Comparison of ENCODE assay signal across 10 mouse cellular contexts in the genomic region with DNA sequence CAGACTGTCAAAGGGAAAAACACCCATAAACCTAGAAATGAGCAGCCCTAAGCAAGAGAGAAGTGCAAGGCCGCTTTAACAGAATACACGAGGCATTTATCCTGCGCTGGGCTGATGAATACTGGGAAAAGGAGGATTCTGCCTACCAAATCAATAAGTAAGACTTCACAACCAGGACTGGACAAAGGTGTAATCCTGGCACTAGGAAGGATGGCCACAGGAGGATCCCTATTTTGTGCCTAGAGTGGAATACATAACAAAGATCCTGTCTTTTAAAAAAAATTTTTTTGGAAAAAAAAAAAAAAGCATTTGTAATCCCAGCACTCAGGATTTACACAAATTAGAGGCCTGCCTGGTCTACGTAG. TPM values are rescaled to one million over a fixed set of nuclear protein-coding genes. Genes with fewer than 3 reads are reported as not detected.
DNase-seq lines count a peak whose midpoint lies in the region; ATAC-seq lines count a peak whose summit lies in the region.
"Had no signal": no experiment of that assay in that cellular context is flagged by ENCODE, and none has a peak within 500 bp of the region (broad histone marks: within the 10 kb centered on the region; RNA-seq: fewer than 3 reads in every experiment).

No protein-coding gene starts in this region.

- no peaks in the 10 kb centered on the region for H3K9me3 ChIP-seq in kidney, embryonic 15.5 days (replicated peaks)
- H3K9me3 ChIP-seq in embryonic facial prominence, embryonic 12.5 days = 0 out of 2 replicates have a peak, but pooled peaks cover 3% of the 10 kb centered on the region
- no peaks in the 10 kb centered on the region for H3K9me3 ChIP-seq in hindbrain, embryonic 16.5 days (ENCODE audit: control insufficient read depth, low read length)
- no peaks in the 10 kb centered on the region for H3K9me3 ChIP-seq in midbrain, embryonic 15.5 days

- no peak for DNase-seq in kidney, adult 18-20 months
- DNase-seq in thymus, postnatal 36 days = no peak
- DNase-seq in c-Kit-positive CD71-positive TER-119-positive erythroid progenitor cells, embryonic 14.5 days (ENCODE audit: low spot score) = no peak

- peak overlapping the region; percentile 94 for H3K4me3 ChIP-seq in kidney, embryonic 15.5 days (replicated peaks)
- peak overlapping the region; percentile 75 for H3K4me3 ChIP-seq in embryonic facial prominence, embryonic 12.5 days
- peak overlapping the region; percentile 93 for H3K4me3 ChIP-seq in hindbrain, embryonic 16.5 days (ENCODE audit: low read length)
- H3K4me3 ChIP-seq in midbrain, embryonic 15.5 days = peak overlapping the region; percentile 83

- no peak overlapping the region for H3K9ac ChIP-seq in kidney, embryonic 15.5 days
- peak overlapping the region; percentile 82; the same call in 1 of the 2 replicates for H3K9ac ChIP-seq in embryonic facial prominence, embryonic 12.5 days
- H3K9ac ChIP-seq in hindbrain, embryonic 16.5 days (ENCODE audit: low read depth, low read length) = no peak overlapping the region
- H3K9ac ChIP-seq in midbrain, embryonic 15.5 days = 0 out of 2 replicates have a peak overlapping the region, but pooled peaks have one; percentile 76

- peaks cover 3% of the 10 kb centered on the region; the same call in 1 of the 2 replicates for H3K4me1 ChIP-seq in kidney, embryonic 15.5 days
- H3K4me1 ChIP-seq in embryonic facial prominence, embryonic 12.5 days = no peaks in the 10 kb centered on the region
- no peaks in the 10 kb centered on the region for H3K4me1 ChIP-seq in hindbrain, embryonic 16.5 days (ENCODE audit: control insufficient read depth, insufficient read depth, low read depth, low read length)
- peaks cover 10% of the 10 kb centered on the region; the same call in 1 of the 2 replicates for H3K4me1 ChIP-seq in midbrain, embryonic 15.5 days

- 30% methylated on average over 4 of the region's 4 CpGs for WGBS in kidney, embryonic 15.5 days
- 25% methylated on average over 4 of the region's 4 CpGs for WGBS in embryonic facial prominence, embryonic 12.5 days
- 26% methylated on average over 4 of the region's 4 CpGs for WGBS in hindbrain, embryonic 16.5 days
- WGBS in midbrain, embryonic 15.5 days = 19% methylated on average over 4 of the region's 4 CpGs

- H3K27me3 ChIP-seq in kidney, embryonic 15.5 days = no peaks in the 10 kb centered on the region
- no peaks in the 10 kb centered on the region for H3K27me3 ChIP-seq in embryonic facial prominence, embryonic 12.5 days
- no peaks in the 10 kb centered on the region for H3K27me3 ChIP-seq in hindbrain, embryonic 16.5 days (replicated peaks; ENCODE audit: control insufficient read depth, insufficient read depth, low read length)
- H3K27me3 ChIP-seq in midbrain, embryonic 15.5 days (replicated peaks) = no peaks in the 10 kb centered on the region

- H3K4me2 ChIP-seq in kidney, embryonic 15.5 days = peak overlapping the region; percentile 72
- peak overlapping the region; percentile 57; the same call in 1 of the 2 replicates for H3K4me2 ChIP-seq in embryonic facial prominence, embryonic 12.5 days (replicated peaks)
- H3K4me2 ChIP-seq in hindbrain, embryonic 16.5 days (ENCODE audit: low read length) = peak overlapping the region; percentile 75
- peak overlapping the region; percentile 62 for H3K4me2 ChIP-seq in midbrain, embryonic 15.5 days

- peaks cover 10% of the 10 kb centered on the region for H3K36me3 ChIP-seq in kidney, embryonic 15.5 days
- peaks cover 8% of the 10 kb centered on the region for H3K36me3 ChIP-seq in embryonic facial prominence, embryonic 12.5 days
- no peaks in the 10 kb centered on the region for H3K36me3 ChIP-seq in hindbrain, embryonic 16.5 days (ENCODE audit: control insufficient read depth, insufficient read depth, low read length)
- no peaks in the 10 kb centered on the region for H3K36me3 ChIP-seq in midbrain, embryonic 15.5 days (replicated peaks)

- no peak; the same call in 1 of the 2 replicates for ATAC-seq in kidney, embryonic 15.5 days (replicated peaks; ENCODE audit: low FRiP score)
- no peak for ATAC-seq in embryonic facial prominence, embryonic 12.5 days (ENCODE audit: insufficient number of reproducible peaks, insufficient read depth, low FRiP score, low TSS enrichment)
- no peak for ATAC-seq in hindbrain, embryonic 16.5 days
- no peak for ATAC-seq in midbrain, embryonic 15.5 days (replicated peaks)
- no peak for ATAC-seq in monocyte, adult 5-6 weeks (replicated peaks; ENCODE audit: insufficient number of reproducible peaks, low FRiP score, low TSS enrichment, poor library complexity, severe bottlenecking)

- peak overlapping the region; percentile 93; the same call in 1 of the 2 replicates for H3K27ac ChIP-seq in kidney, embryonic 15.5 days
- H3K27ac ChIP-seq in embryonic facial prominence, embryonic 12.5 days = peak overlapping the region; percentile 91; the same call in 1 of the 2 replicates
- no peak overlapping the region; the same call in 1 of the 2 replicates for H3K27ac ChIP-seq in hindbrain, embryonic 16.5 days (ENCODE audit: low read depth, low read length)
- H3K27ac ChIP-seq in midbrain, embryonic 15.5 days = peak overlapping the region; percentile 89
- H3K27ac ChIP-seq: macrophage had no signal

RNA-seq across cellular contexts. Expression of gene Ermp1, which starts 0.3 kb away (rescaled TPM):
- polyA plus RNA-seq in kidney, embryonic 15.5 days (2015; fragmentation: Nextera tagmentation; extraction: Ambion mirVana) = 24.0 and 25.5 TPM in 2 replicates
- polyA plus RNA-seq in embryonic facial prominence, embryonic 12.5 days (2016; fragmentation: Nextera tagmentation; extraction: Ambion mirVana) = 23.5 and 23.9 TPM in 2 replicates
- 10.1 and 11.2 TPM in 2 replicates for polyA plus RNA-seq in hindbrain, embryonic 16.5 days (2015; fragmentation: Nextera tagmentation; extraction: Ambion mirVana)
- 9.0 and 9.2 TPM in 2 replicates for polyA plus RNA-seq in midbrain, embryonic 15.5 days (2015; fragmentation: Nextera tagmentation; extraction: Ambion mirVana)
- total RNA-seq in monocyte, adult 5-6 weeks (2017) = 20.6 to 41.9 TPM (median 30.2 TPM) in 3 replicates

RNA-seq across cellular contexts. Expression of gene Mlana, which starts 49.1 kb away (rescaled TPM):
- not detected in 2 replicates for polyA plus RNA-seq in kidney, embryonic 15.5 days (2015; fragmentation: Nextera tagmentation; extraction: Ambion mirVana)
- 1.4 and 2.6 TPM in 2 replicates for polyA plus RNA-seq in embryonic facial prominence, embryonic 12.5 days (2016; fragmentation: Nextera tagmentation; extraction: Ambion mirVana)
- polyA plus RNA-seq in hindbrain, embryonic 16.5 days (2015; fragmentation: Nextera tagmentation; extraction: Ambion mirVana) = not detected in 2 replicates
- polyA plus RNA-seq in midbrain, embryonic 15.5 days (2015; fragmentation: Nextera tagmentation; extraction: Ambion mirVana) = not detected in 2 replicates
- total RNA-seq in monocyte, adult 5-6 weeks (2017) = not detected in 3 replicates
- total RNA-seq: granulocyte monocyte progenitor cell, adult 5-6 weeks had no signal

Comparison
In these comparisons a context has a peak if more than half of its experiments do, and no peak if none do; other contexts are left out.
1. H3K9ac ChIP-seq: peak in embryonic facial prominence, embryonic 12.5 days (single experiment) and midbrain, embryonic 15.5 days (single experiment); none in kidney, embryonic 15.5 days (single experiment) and hindbrain, embryonic 16.5 days (single experiment).
2. Peak in every context shown above with its lines, with median percentiles within 50 percentile points of each other: H3K4me2 ChIP-seq and H3K4me3 ChIP-seq.